Mouse (Mus musculus) heart, adult 9 months (tissue): Measurements from ENCODE around the gene Spp1.
"Not testable (repeated sequence)": the region's sequence is repeated elsewhere in the genome, so short reads cannot be mapped to it uniquely, and the experiment has no call there.

Source experiments
- DNase-seq, 2 experiments: peaks; one replicate each; pipeline ENCODE4 v3.0.0; 2022; ENCODE audit warnings: low spot score in 2 of 2

Gene Spp1

GRCm38 (mm10) chr5:104433968-104434565 is 851 bp upstream of the Spp1 start:
- no peak for DNase-seq

GRCm38 (mm10) chr5:104436406-104437076 is 1.6 kb downstream of the Spp1 start:
- DNase-seq: no peak

- no peak for DNase-seq
Observed at GRCm38 (mm10) chr5:104442396-104442795, 7.5 kb downstream of the Spp1 start.

- DNase-seq: no peak
Observed at GRCm38 (mm10) chr5:104442850-104443249, 7.9 kb downstream of the Spp1 start.

- DNase-seq: peak; percentile 20 to 32
Observed at GRCm38 (mm10) chr5:104446156-104446555, 11.2 kb downstream of the Spp1 start.

DNA sequence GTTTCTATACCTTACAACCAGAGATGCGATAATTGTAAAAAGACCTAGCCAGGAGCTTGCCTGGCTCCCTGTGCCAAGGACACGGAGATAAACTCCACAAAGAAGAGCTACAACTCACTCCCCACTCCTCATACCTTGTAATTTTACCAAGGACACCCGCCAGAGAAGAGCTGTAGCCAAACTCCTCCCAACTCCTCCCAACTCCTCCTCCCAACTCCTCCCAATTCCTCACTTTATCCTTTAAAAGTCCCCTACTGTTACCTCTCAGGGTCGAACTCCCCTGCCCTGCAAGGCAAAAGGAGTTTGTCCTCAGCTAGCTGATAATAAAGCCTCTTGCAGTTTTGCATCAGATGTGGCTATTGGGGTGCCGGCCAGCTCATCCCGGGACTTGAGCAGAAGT is 13.4 kb downstream of the Spp1 start:
- DNase-seq: not testable (repeated sequence)

GRCm38 (mm10) chr5:104449491-104449890 is 14.6 kb downstream of the Spp1 start:
- DNase-seq: no peak

- DNase-seq: no peak
Observed at GRCm38 (mm10) chr5:104453075-104453474, 18.2 kb downstream of the Spp1 start.

- DNase-seq: no peak
Observed at GRCm38 (mm10) chr5:104454564-104454963, 19.6 kb downstream of the Spp1 start.

GRCm38 (mm10) chr5:104458832-104459705 is 24.2 kb downstream of the Spp1 start, which contains the start of gene Pkd2:
Pkd2 (plus strand) TSS chr5:104459450.
- DNase-seq: peak; percentile 73 to 81

DNA sequence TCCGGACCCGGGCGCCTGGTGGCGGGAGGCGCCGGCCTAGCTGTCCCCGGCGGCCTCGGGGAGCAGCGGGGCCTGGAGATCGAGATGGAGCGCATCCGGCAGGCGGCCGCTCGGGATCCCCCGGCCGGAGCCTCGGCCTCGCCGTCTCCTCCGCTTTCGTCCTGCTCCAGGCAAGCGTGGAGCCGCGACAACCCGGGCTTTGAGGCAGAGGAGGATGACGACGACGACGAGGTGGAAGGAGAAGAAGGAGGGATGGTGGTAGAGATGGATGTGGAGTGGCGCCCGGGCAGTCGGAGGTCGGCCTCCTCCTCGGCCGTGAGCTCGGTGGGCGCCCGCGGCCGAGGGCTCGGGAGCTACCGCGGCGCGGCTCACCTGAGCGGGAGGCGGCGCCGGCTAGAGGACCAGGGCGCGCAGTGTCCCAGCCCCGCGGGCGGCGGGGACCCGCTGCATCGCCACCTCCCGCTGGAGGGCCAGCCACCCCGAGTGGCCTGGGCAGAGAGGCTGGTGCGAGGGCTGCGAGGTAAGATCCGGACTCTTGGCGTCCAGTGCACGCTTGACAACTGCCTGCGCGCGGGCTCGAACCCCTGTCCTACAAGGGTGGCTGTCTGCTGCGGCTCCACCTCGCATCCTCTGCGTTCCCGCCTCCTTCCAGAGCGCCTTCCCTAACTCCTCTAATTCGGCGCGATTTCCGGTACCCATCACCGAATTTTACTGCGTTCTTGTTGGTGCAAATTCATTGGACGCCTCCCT is 25.0 kb downstream of the Spp1 start:
- DNase-seq: peak; percentile 47 to 51

- DNase-seq: peak in 1 of 2 experiments; percentile 31
Observed at GRCm38 (mm10) chr5:104460456-104460838, 25.5 kb downstream of the Spp1 start.

- peak; percentile 29 to 43 for DNase-seq
Observed at GRCm38 (mm10) chr5:104460856-104461255, 25.9 kb downstream of the Spp1 start.

- DNase-seq: peak in 1 of 2 experiments; percentile 17
Observed at GRCm38 (mm10) chr5:104465279-104465678, 30.4 kb downstream of the Spp1 start.

- DNase-seq: peak; percentile 64 to 80
Observed at GRCm38 (mm10) chr5:104465731-104466130, 30.8 kb downstream of the Spp1 start.

- DNase-seq: no peak
Observed at GRCm38 (mm10) chr5:104466816-104467215, 31.9 kb downstream of the Spp1 start.

GRCm38 (mm10) chr5:104468586-104468985 is 33.7 kb downstream of the Spp1 start:
- no peak for DNase-seq

DNA sequence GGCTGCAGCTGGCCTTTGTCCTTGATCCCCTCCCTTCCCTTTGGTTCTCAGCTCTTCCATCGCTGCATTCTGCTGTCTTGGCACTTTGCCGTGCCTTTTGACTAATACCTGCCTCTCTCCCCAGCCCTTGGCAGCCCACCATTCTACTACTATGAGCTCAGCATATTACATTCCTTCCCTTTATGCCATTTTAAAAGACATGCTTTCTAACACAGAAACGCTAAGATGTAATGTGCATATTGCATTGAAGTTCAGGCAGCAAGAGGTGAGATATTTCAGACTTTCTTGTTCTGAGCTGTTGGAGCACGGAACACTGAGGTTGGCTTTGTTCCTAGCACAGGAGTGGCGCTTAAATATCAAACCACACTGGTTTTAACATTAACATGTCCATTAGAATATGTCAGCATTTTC is 36.1 kb downstream of the Spp1 start:
- no peak for DNase-seq

- DNase-seq: no peak
Observed at GRCm38 (mm10) chr5:104472371-104472770, 37.5 kb downstream of the Spp1 start.

GRCm38 (mm10) chr5:104480367-104480766 is 45.4 kb downstream of the Spp1 start:
- no peak for DNase-seq

GRCm38 (mm10) chr5:104482856-104483255 is 47.9 kb downstream of the Spp1 start:
- no peak for DNase-seq
